Mouse (Mus musculus) ES-E14 (cell line): ENCODE measurements at regions not wholly inside any gene's neighbourhood (a gene's known extent, or its start where the extent isn't known, plus 50 kb on each side); places are given as distances from the start of the nearest gene placed in this dataset.

Experiments used
- DNase-seq: peaks from one replicate; pipeline ENCODE4 v3.0.0-alpha.2; 2013; ENCODE audit warnings: low read depth, low spot score
- H3K27ac ChIP-seq: 2 replicates; pipeline ENCODE4 v1.5.1; 2012; ENCODE audit warnings: low read depth, mild to moderate bottlenecking, low read length, moderate library complexity, mixed read lengths; ENCODE audit not compliant: poor library complexity, insufficient read depth, severe bottlenecking
- H3K36me3 ChIP-seq: 2 replicates; pipeline ENCODE4 v1.6.1; 2012; ENCODE audit warnings: mild to moderate bottlenecking, low read length, moderate library complexity, mixed read lengths; ENCODE audit not compliant: control insufficient read depth, poor library complexity, insufficient read depth, severe bottlenecking
- H3K4me1 ChIP-seq, 2 experiments: fragments of 150-350 bp in 1 of 2; sonication (generic) in 1 of 2; 2 replicates each; pipeline ENCODE4 v1.6.1; 2012; ENCODE audit warnings: low read length in 2 of 2, mild to moderate bottlenecking in 1 of 2, mixed read lengths in 1 of 2; ENCODE audit not compliant: control insufficient read depth in 2 of 2, insufficient read depth in 2 of 2, poor library complexity in 1 of 2
- H3K4me3 ChIP-seq, 2 experiments: fragments of 150-350 bp in 1 of 2; sonication (generic) in 1 of 2; 2 replicates each; pipeline ENCODE4 v1.5.1; 2012; ENCODE audit warnings: low read length in 2 of 2, low read depth in 1 of 2, mild to moderate bottlenecking in 1 of 2, mixed read lengths in 1 of 2; ENCODE audit not compliant: insufficient read depth in 1 of 2, poor library complexity in 1 of 2, severe bottlenecking in 1 of 2
- H3K9ac ChIP-seq: 2 replicates; pipeline ENCODE4 v1.6.1; 2012; ENCODE audit warnings: low read depth, mild to moderate bottlenecking, low read length, mixed read lengths; ENCODE audit not compliant: poor library complexity, insufficient read depth, severe bottlenecking
- H3K9me3 ChIP-seq: fragments of 150-350 bp; sonication (generic); 2 replicates; pipeline ENCODE4 v1.6.1; 2012; ENCODE audit warnings: low read depth, mild to moderate bottlenecking, low read length; ENCODE audit not compliant: control insufficient read depth, insufficient read depth
- CHD2 ChIP-seq: IDR thresholded peaks from 2 replicates; pipeline ENCODE4 v1.6.1; 2014; ENCODE audit warnings: mild to moderate bottlenecking, low read depth, low read length, inconsistent platforms
- HCFC1 ChIP-seq: IDR thresholded peaks from 2 replicates; pipeline ENCODE4 v1.6.1; 2012; ENCODE audit warnings: low read length, inconsistent platforms, borderline replicate concordance; ENCODE audit not compliant: insufficient read depth
- MAFK ChIP-seq: IDR thresholded peaks from 2 replicates; pipeline ENCODE4 v1.6.1; 2014; ENCODE audit warnings: mild to moderate bottlenecking, low read depth, low read length, inconsistent platforms; ENCODE audit not compliant: insufficient read depth
- ZC3H11A ChIP-seq: IDR thresholded peaks from 2 replicates; pipeline ENCODE4 v1.6.1; 2012; ENCODE audit warnings: low read depth, mild to moderate bottlenecking, inconsistent platforms, low read length, borderline replicate concordance
- ZNF384 ChIP-seq: IDR thresholded peaks from 2 replicates; pipeline ENCODE4 v1.6.1; 2012; ENCODE audit warnings: low read depth, low read length, inconsistent platforms
- in situ Hi-C, 2 experiments: fragments of 600-800 bp; cut with MboI; formaldehyde crosslinking; loops; one replicate each; pipeline ENCODE4 v1.15.1; 2025; ENCODE audit warnings: low sequenced_read_pairs in 2 of 2, inconsistent platforms in 1 of 2; ENCODE audit not compliant: unreplicated experiment in 2 of 2

- H3K4me1 ChIP-seq, result no peaks in the 10 kb centered on the region
- H3K27ac ChIP-seq, result no peak overlapping the region
- H3K9me3 ChIP-seq, result no peaks in the 10 kb centered on the region
- H3K4me3 ChIP-seq, result no peak overlapping the region
- TF ChIP-seq ZC3H11A (no peak), CHD2 (no peak), ZNF384 (no peak), MAFK (no peak), HCFC1 (no peak)
- no peak overlapping the region for H3K9ac ChIP-seq
- in situ Hi-C loops, result no loop called here
- DNase-seq, result no peak
- H3K36me3 ChIP-seq, result no peaks in the 10 kb centered on the region
Observed at GRCm38 (mm10) chr14:97074808-97075207, 555.9 kb upstream of the Klhl1 start.

GRCm38 (mm10) chr14:97068770-97069169, 549.9 kb upstream of the Klhl1 start:
- TF ChIP-seq HCFC1 (no peak), MAFK (no peak), ZNF384 (no peak), ZC3H11A (no peak), CHD2 (no peak)
- Histone ChIP-seq H3K4me3 (no peak overlapping the region), H3K27ac (no peak overlapping the region), H3K9me3 (no peaks in the 10 kb centered on the region), H3K9ac (no peak overlapping the region), H3K4me1 (no peaks in the 10 kb centered on the region), H3K36me3 (no peaks in the 10 kb centered on the region)
- in situ Hi-C loops, result no loop called here
- no peak for DNase-seq

GRCm38 (mm10) chr14:97068313-97068712, 549.4 kb upstream of the Klhl1 start:
- in situ Hi-C loops, result no loop called here
- no peaks in the 10 kb centered on the region for H3K9me3 ChIP-seq
- H3K27ac ChIP-seq, result no peak overlapping the region
- H3K4me3 ChIP-seq, result no peak overlapping the region
- H3K4me1 ChIP-seq, result no peaks in the 10 kb centered on the region
- no peak for DNase-seq
- no peak overlapping the region for H3K9ac ChIP-seq
- no peaks in the 10 kb centered on the region for H3K36me3 ChIP-seq
- no peak for TF ChIP-seq ZC3H11A
- no peak for TF ChIP-seq CHD2
- no peak for TF ChIP-seq ZNF384
- no peak for TF ChIP-seq HCFC1
- no peak for TF ChIP-seq MAFK

GRCm38 (mm10) chr14:97045321-97045720, 526.4 kb upstream of the Klhl1 start:
- Histone ChIP-seq H3K4me3 (no peak overlapping the region), H3K9ac (no peak overlapping the region), H3K36me3 (no peaks in the 10 kb centered on the region), H3K9me3 (no peaks in the 10 kb centered on the region), H3K4me1 (no peaks in the 10 kb centered on the region), H3K27ac (no peak overlapping the region)
- in situ Hi-C loops, result no loop called here
- TF ChIP-seq ZC3H11A (no peak), CHD2 (no peak), HCFC1 (no peak), ZNF384 (no peak), MAFK (no peak)
- DNase-seq, result no peak

GRCm38 (mm10) chr14:97039850-97040249, 520.9 kb upstream of the Klhl1 start:
- Histone ChIP-seq H3K4me1 (no peaks in the 10 kb centered on the region), H3K27ac (no peak overlapping the region), H3K36me3 (no peaks in the 10 kb centered on the region), H3K4me3 (no peak overlapping the region), H3K9ac (no peak overlapping the region), H3K9me3 (no peaks in the 10 kb centered on the region)
- in situ Hi-C loops, result no loop called here
- no peak for DNase-seq
- no peak for TF ChIP-seq ZC3H11A
- no peak for TF ChIP-seq MAFK
- TF ChIP-seq ZNF384, result no peak
- no peak for TF ChIP-seq CHD2
- no peak for TF ChIP-seq HCFC1
